ENCODE assay signal across 17 mouse cellular contexts in genomic region chr11:33008611-33009010, GRCm38 (mm10).
"Had no signal": no experiment of that assay in that cellular context is flagged by ENCODE, and none has a peak within 500 bp of the region (broad histone marks: within the 10 kb centered on the region; RNA-seq: fewer than 3 reads in every experiment).

No protein-coding gene starts in this region.

- DNase-seq: kidney, adult 11 months; kidney, adult 2 months; kidney, adult 9 months; kidney, postnatal 14 days; kidney, postnatal 36 days; layer of hippocampus, adult 9-11 months; layer of hippocampus, postnatal 36 days; left cerebral cortex, postnatal 4 days; liver; liver, embryonic 13.5 days had no signal

- H3K4me3 ChIP-seq: heart, embryonic 10.5 days; heart, embryonic 12.5 days; hindbrain, embryonic 13.5 days; hindbrain, embryonic 15.5 days; kidney, embryonic 15.5 days; limb, embryonic 12.5 days; liver, embryonic 13.5 days; liver, embryonic 15.5 days had no signal

- H3K4me1 ChIP-seq: liver, embryonic 13.5 days; liver, embryonic 15.5 days had no signal
